Mouse (Mus musculus): ENCODE data around the gene Egfr.

DNA sequence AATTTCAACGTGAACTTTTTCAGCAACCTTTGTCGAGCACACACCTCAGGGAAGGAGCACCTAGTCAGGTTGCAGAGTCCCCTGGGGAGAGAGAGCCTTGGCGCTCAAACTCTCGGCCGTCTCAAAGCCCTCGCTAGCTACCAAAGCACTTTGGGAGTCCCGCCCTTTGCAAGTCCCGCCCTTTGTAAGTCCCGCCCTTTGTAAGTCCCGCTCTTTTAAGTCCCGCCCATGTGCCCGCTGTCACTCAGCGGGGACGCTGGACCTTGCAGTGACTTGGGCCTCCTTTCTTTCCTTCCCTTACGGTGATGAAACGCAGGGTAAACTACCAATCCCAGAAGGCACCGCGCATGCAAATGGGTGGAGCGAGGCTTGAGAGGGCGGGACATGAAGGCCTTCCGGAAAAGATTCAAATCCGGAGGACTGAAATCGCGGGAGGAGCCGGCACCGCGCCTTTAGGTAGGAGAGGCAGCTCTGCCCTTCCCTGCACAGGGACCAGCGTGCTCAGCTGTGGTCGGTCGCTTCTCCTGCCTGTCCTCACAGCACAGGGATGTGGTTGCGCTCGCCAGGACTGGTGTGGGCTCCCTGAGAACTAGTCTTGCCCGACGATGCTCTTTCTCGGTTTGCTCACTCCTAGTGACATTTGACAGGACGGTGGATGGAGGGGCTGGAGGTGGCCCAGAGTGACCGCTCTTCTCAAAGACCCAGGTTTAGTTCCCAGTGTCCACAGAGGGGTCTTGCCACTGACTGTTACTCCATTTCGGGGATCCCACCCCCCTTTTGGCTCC is 199.2 kb downstream of the Egfr start, which contains the start of gene Fbxo48:
- TF ChIP-seq CTCF (IDR thresholded peaks at IDR 0.05; ENCODE audit: insufficient read depth, low read depth, low read length), result no peak
- no peak for TF ChIP-seq POLR2A (IDR thresholded peaks at IDR 0.05; ENCODE audit: insufficient read depth, low read depth, low read length)

All from olfactory bulb, adult 2 months (tissue).